Mouse (Mus musculus): ENCODE measurements at regions not wholly inside any gene's neighbourhood (a gene's known extent, or its start where the extent isn't known, plus 50 kb on each side); places are given as distances from the start of the nearest gene placed in this dataset.

GRCm38 (mm10) chr17:47104328-47104727 lies 94.0 kb upstream of the Ubr2 start:
- Histone ChIP-seq H3K36me3 (ENCODE audit: control insufficient read depth, insufficient read depth, low read length) (no peaks in the 10 kb centered on the region), H3K27ac (ENCODE audit: low read depth, low read length) (no peak overlapping the region), H3K9me3 (ENCODE audit: control insufficient read depth, low read length) (no peaks in the 10 kb centered on the region), H3K9ac (ENCODE audit: low read depth, low read length) (no peak overlapping the region), H3K4me1 (ENCODE audit: control insufficient read depth, insufficient read depth, low read length) (no peaks in the 10 kb centered on the region), H3K4me2 (replicated peaks; ENCODE audit: low read depth, low read length) (no peak overlapping the region), H3K4me3 (ENCODE audit: low read length) (no peak overlapping the region), H3K27me3 (ENCODE audit: control insufficient read depth, insufficient read depth, low read length) (no peaks in the 10 kb centered on the region)
- ATAC-seq (ENCODE audit: low FRiP score, low TSS enrichment): no peak
- 77% methylated on average over 4 of the region's 4 CpGs for WGBS

- Histone ChIP-seq H3K9me3 (ENCODE audit: control insufficient read depth, low read length) (no peaks in the 10 kb centered on the region), H3K4me2 (replicated peaks; ENCODE audit: low read depth, low read length) (no peak overlapping the region), H3K27me3 (ENCODE audit: control insufficient read depth, insufficient read depth, low read length) (no peaks in the 10 kb centered on the region), H3K36me3 (ENCODE audit: control insufficient read depth, insufficient read depth, low read length) (no peaks in the 10 kb centered on the region), H3K9ac (ENCODE audit: low read depth, low read length) (no peak overlapping the region), H3K27ac (ENCODE audit: low read depth, low read length) (no peak overlapping the region), H3K4me1 (ENCODE audit: control insufficient read depth, insufficient read depth, low read length) (no peaks in the 10 kb centered on the region), H3K4me3 (ENCODE audit: low read length) (no peak overlapping the region)
- no peak for ATAC-seq (ENCODE audit: low FRiP score, low TSS enrichment)
- 87% methylated on average over 3 of the region's 3 CpGs for WGBS
Observed at GRCm38 (mm10) chr17:47095191-47095590, 84.8 kb upstream of the Ubr2 start.

- ATAC-seq (ENCODE audit: low FRiP score, low TSS enrichment): no peak
- Histone ChIP-seq H3K4me1 (ENCODE audit: control insufficient read depth, insufficient read depth, low read length) (no peaks in the 10 kb centered on the region), H3K4me2 (replicated peaks; ENCODE audit: low read depth, low read length) (no peak overlapping the region), H3K9ac (ENCODE audit: low read depth, low read length) (no peak overlapping the region), H3K9me3 (ENCODE audit: control insufficient read depth, low read length) (peaks cover 13% of the 10 kb centered on the region), H3K27ac (ENCODE audit: low read depth, low read length) (no peak overlapping the region), H3K27me3 (ENCODE audit: control insufficient read depth, insufficient read depth, low read length) (no peaks in the 10 kb centered on the region), H3K36me3 (ENCODE audit: control insufficient read depth, insufficient read depth, low read length) (no peaks in the 10 kb centered on the region), H3K4me3 (ENCODE audit: low read length) (no peak overlapping the region)
- WGBS: 88% methylated on average over 9 of the region's 9 CpGs
Observed at GRCm38 (mm10) chr17:47092076-47092475, 81.7 kb upstream of the Ubr2 start.

GRCm38 (mm10) chr17:47089769-47090168 lies 79.4 kb upstream of the Ubr2 start:
- Histone ChIP-seq H3K27ac (ENCODE audit: low read depth, low read length) (no peak overlapping the region), H3K9me3 (ENCODE audit: control insufficient read depth, low read length) (peaks cover 13% of the 10 kb centered on the region), H3K9ac (ENCODE audit: low read depth, low read length) (no peak overlapping the region), H3K4me1 (ENCODE audit: control insufficient read depth, insufficient read depth, low read length) (no peaks in the 10 kb centered on the region), H3K4me2 (replicated peaks; ENCODE audit: low read depth, low read length) (no peak overlapping the region), H3K4me3 (ENCODE audit: low read length) (no peak overlapping the region), H3K27me3 (ENCODE audit: control insufficient read depth, insufficient read depth, low read length) (no peaks in the 10 kb centered on the region), H3K36me3 (ENCODE audit: control insufficient read depth, insufficient read depth, low read length) (no peaks in the 10 kb centered on the region)
- no peak for ATAC-seq (ENCODE audit: low FRiP score, low TSS enrichment)
- WGBS: 87% methylated on average over 3 of the region's 3 CpGs

- Histone ChIP-seq H3K9ac (ENCODE audit: low read depth, low read length) (no peak overlapping the region), H3K4me2 (replicated peaks; ENCODE audit: low read depth, low read length) (no peak overlapping the region), H3K4me1 (ENCODE audit: control insufficient read depth, insufficient read depth, low read length) (no peaks in the 10 kb centered on the region), H3K27ac (ENCODE audit: low read depth, low read length) (no peak overlapping the region), H3K27me3 (ENCODE audit: control insufficient read depth, insufficient read depth, low read length) (no peaks in the 10 kb centered on the region), H3K36me3 (ENCODE audit: control insufficient read depth, insufficient read depth, low read length) (no peaks in the 10 kb centered on the region), H3K4me3 (ENCODE audit: low read length) (no peak overlapping the region), H3K9me3 (ENCODE audit: control insufficient read depth, low read length) (no peaks in the 10 kb centered on the region)
- no peak for ATAC-seq (ENCODE audit: low FRiP score, low TSS enrichment)
- 96% methylated on average over 2 of the region's 2 CpGs for WGBS
Observed at GRCm38 (mm10) chr17:47069206-47069605, 58.9 kb upstream of the Ubr2 start.

- ATAC-seq (ENCODE audit: low FRiP score, low TSS enrichment): no peak
- no peaks in the 10 kb centered on the region for H3K36me3 ChIP-seq (ENCODE audit: control insufficient read depth, insufficient read depth, low read length)
- no peaks in the 10 kb centered on the region for H3K27me3 ChIP-seq (ENCODE audit: control insufficient read depth, insufficient read depth, low read length)
- H3K4me2 ChIP-seq (replicated peaks; ENCODE audit: low read depth, low read length): no peak overlapping the region
- H3K9me3 ChIP-seq (ENCODE audit: control insufficient read depth, low read length): no peaks in the 10 kb centered on the region
- H3K4me3 ChIP-seq (ENCODE audit: low read length): no peak overlapping the region
- H3K9ac ChIP-seq (ENCODE audit: low read depth, low read length): no peak overlapping the region
- WGBS: 78% methylated on average over 4 of the region's 4 CpGs
- no peaks in the 10 kb centered on the region for H3K4me1 ChIP-seq (ENCODE audit: control insufficient read depth, insufficient read depth, low read length)
- H3K27ac ChIP-seq (ENCODE audit: low read depth, low read length): no peak overlapping the region
Observed at GRCm38 (mm10) chr17:47065307-47065901, 55.0 kb upstream of the Ubr2 start.

- Histone ChIP-seq H3K9ac (ENCODE audit: low read depth, low read length) (no peak overlapping the region), H3K4me2 (replicated peaks; ENCODE audit: low read depth, low read length) (no peak overlapping the region), H3K9me3 (ENCODE audit: control insufficient read depth, low read length) (no peaks in the 10 kb centered on the region), H3K4me1 (ENCODE audit: control insufficient read depth, insufficient read depth, low read length) (peaks cover 4% of the 10 kb centered on the region; the same call in 1 of the 2 replicates), H3K27ac (ENCODE audit: low read depth, low read length) (no peak overlapping the region), H3K27me3 (ENCODE audit: control insufficient read depth, insufficient read depth, low read length) (no peaks in the 10 kb centered on the region), H3K36me3 (ENCODE audit: control insufficient read depth, insufficient read depth, low read length) (no peaks in the 10 kb centered on the region), H3K4me3 (ENCODE audit: low read length) (no peak overlapping the region)
- no peak for ATAC-seq (ENCODE audit: low FRiP score, low TSS enrichment)
- WGBS: 74% methylated on average over 14 of the region's 14 CpGs
Observed at GRCm38 (mm10) chr17:47064592-47065306, 54.4 kb upstream of the Ubr2 start.

GRCm38 (mm10) chr17:47064006-47064405 lies 53.6 kb upstream of the Ubr2 start:
- no peaks in the 10 kb centered on the region for H3K27me3 ChIP-seq (ENCODE audit: control insufficient read depth, insufficient read depth, low read length)
- ATAC-seq (ENCODE audit: low FRiP score, low TSS enrichment): no peak
- no peaks in the 10 kb centered on the region for H3K36me3 ChIP-seq (ENCODE audit: control insufficient read depth, insufficient read depth, low read length)
- H3K9me3 ChIP-seq (ENCODE audit: control insufficient read depth, low read length): no peaks in the 10 kb centered on the region
- H3K4me1 ChIP-seq (ENCODE audit: control insufficient read depth, insufficient read depth, low read length): peaks cover 7% of the 10 kb centered on the region; the same call in 1 of the 2 replicates
- no peak overlapping the region for H3K4me3 ChIP-seq (ENCODE audit: low read length)
- 78% methylated on average over 4 of the region's 4 CpGs for WGBS
- no peak overlapping the region for H3K27ac ChIP-seq (ENCODE audit: low read depth, low read length)
- no peak overlapping the region for H3K9ac ChIP-seq (ENCODE audit: low read depth, low read length)
- no peak overlapping the region for H3K4me2 ChIP-seq (replicated peaks; ENCODE audit: low read depth, low read length)

- WGBS: 67% methylated on average over 8 of the region's 8 CpGs
- H3K9ac ChIP-seq (ENCODE audit: low read depth, low read length): no peak overlapping the region
- H3K36me3 ChIP-seq (ENCODE audit: control insufficient read depth, insufficient read depth, low read length): no peaks in the 10 kb centered on the region
- H3K9me3 ChIP-seq (ENCODE audit: control insufficient read depth, low read length): no peaks in the 10 kb centered on the region
- H3K27me3 ChIP-seq (ENCODE audit: control insufficient read depth, insufficient read depth, low read length): no peaks in the 10 kb centered on the region
- H3K27ac ChIP-seq (ENCODE audit: low read depth, low read length): no peak overlapping the region
- no peak overlapping the region for H3K4me3 ChIP-seq (ENCODE audit: low read length)
- no peak for ATAC-seq (ENCODE audit: low FRiP score, low TSS enrichment)
- no peak overlapping the region for H3K4me2 ChIP-seq (replicated peaks; ENCODE audit: low read depth, low read length)
- H3K4me1 ChIP-seq (ENCODE audit: control insufficient read depth, insufficient read depth, low read length): peaks cover 7% of the 10 kb centered on the region; the same call in 1 of the 2 replicates
Observed at GRCm38 (mm10) chr17:47061031-47061620, 50.8 kb upstream of the Ubr2 start.

Data from kidney, embryonic 14.5 days (tissue).